Mouse (Mus musculus): ENCODE data around the gene Gm42906.

Gm42906 gene

GRCm38 (mm10) chr5:151428113-151428756, at the start of gene Gm42906:
Gene Gm42906, minus strand, starts transcription at chr5:151428163.
- no peak for DNase-seq (ENCODE audit: low read depth, low spot score)

- peak; percentile 4 for DNase-seq (ENCODE audit: low read depth, low spot score)
These were observed 17.7 kb upstream of the Gm42906 start for GRCm38 (mm10) chr5:151445695-151446094.

- no peak for DNase-seq (ENCODE audit: low read depth, low spot score)
These were observed 7.1 kb upstream of the Gm42906 start for GRCm38 (mm10) chr5:151435106-151435505.

- DNase-seq (ENCODE audit: low read depth, low spot score), result no peak
These were observed 1.5 kb downstream of the Gm42906 start for GRCm38 (mm10) chr5:151426466-151426865.

- no peak for DNase-seq (ENCODE audit: low read depth, low spot score)
These were observed 5.3 kb downstream of the Gm42906 start for GRCm38 (mm10) chr5:151422692-151423091.

- DNase-seq (ENCODE audit: low read depth, low spot score), result no peak
These were observed 6.1 kb downstream of the Gm42906 start for GRCm38 (mm10) chr5:151421859-151422258.

- no peak for DNase-seq (ENCODE audit: low read depth, low spot score)
These were observed 9.4 kb downstream of the Gm42906 start for GRCm38 (mm10) chr5:151418551-151418950.

GRCm38 (mm10) chr5:151417421-151418038, 10.4 kb downstream of the Gm42906 start:
- DNase-seq (ENCODE audit: low read depth, low spot score), result no peak

GRCm38 (mm10) chr5:151416988-151417387, 11.0 kb downstream of the Gm42906 start:
- no peak for DNase-seq (ENCODE audit: low read depth, low spot score)

- DNase-seq (ENCODE audit: low read depth, low spot score), result no peak
These were observed 14.3 kb downstream of the Gm42906 start for GRCm38 (mm10) chr5:151413617-151414016.

- no peak for DNase-seq (ENCODE audit: low read depth, low spot score)
These were observed 15.1 kb downstream of the Gm42906 start for GRCm38 (mm10) chr5:151412666-151413463.

- no peak for DNase-seq (ENCODE audit: low read depth, low spot score)
These were observed 18.0 kb downstream of the Gm42906 start for GRCm38 (mm10) chr5:151410006-151410405.

GRCm38 (mm10) chr5:151409282-151409681, 18.7 kb downstream of the Gm42906 start:
- no peak for DNase-seq (ENCODE audit: low read depth, low spot score)

GRCm38 (mm10) chr5:151408124-151408900, 19.7 kb downstream of the Gm42906 start:
- peak; percentile 54 for DNase-seq (ENCODE audit: low read depth, low spot score)

GRCm38 (mm10) chr5:151407493-151407892, 20.5 kb downstream of the Gm42906 start:
- DNase-seq (ENCODE audit: low read depth, low spot score), result no peak

- no peak for DNase-seq (ENCODE audit: low read depth, low spot score)
These were observed 21.7 kb downstream of the Gm42906 start for GRCm38 (mm10) chr5:151406276-151406675.

- DNase-seq (ENCODE audit: low read depth, low spot score), result no peak
These were observed 22.6 kb downstream of the Gm42906 start for GRCm38 (mm10) chr5:151405314-151405903.

- no peak for DNase-seq (ENCODE audit: low read depth, low spot score)
These were observed 24.4 kb downstream of the Gm42906 start for GRCm38 (mm10) chr5:151403586-151403985.

- no peak for DNase-seq (ENCODE audit: low read depth, low spot score)
These were observed 27.4 kb downstream of the Gm42906 start for GRCm38 (mm10) chr5:151400557-151400944.

GRCm38 (mm10) chr5:151399918-151400556, 27.9 kb downstream of the Gm42906 start:
- DNase-seq (ENCODE audit: low read depth, low spot score), result no peak

- DNase-seq (ENCODE audit: low read depth, low spot score), result no peak
These were observed 31.8 kb downstream of the Gm42906 start for GRCm38 (mm10) chr5:151396119-151396518.
